Mouse (Mus musculus): ENCODE data around the gene Cysrt1.

The Cysrt1 gene

GRCm38 (mm10) chr2:25242101-25242506 is at the start of gene Cysrt1, which contains the start of gene Rnf208:
Gene Cysrt1, minus strand, starts transcription at chr2:25242452.
Gene Rnf208, plus strand, starts transcription at chr2:25242255.
- DNase-seq = no peak

GRCm38 (mm10) chr2:25291184-25292053 is 49.2 kb upstream of the Cysrt1 start:
- DNase-seq = no peak

- no peak for DNase-seq
Observed at GRCm38 (mm10) chr2:25290816-25291130, 48.5 kb upstream of the Cysrt1 start.

DNA sequence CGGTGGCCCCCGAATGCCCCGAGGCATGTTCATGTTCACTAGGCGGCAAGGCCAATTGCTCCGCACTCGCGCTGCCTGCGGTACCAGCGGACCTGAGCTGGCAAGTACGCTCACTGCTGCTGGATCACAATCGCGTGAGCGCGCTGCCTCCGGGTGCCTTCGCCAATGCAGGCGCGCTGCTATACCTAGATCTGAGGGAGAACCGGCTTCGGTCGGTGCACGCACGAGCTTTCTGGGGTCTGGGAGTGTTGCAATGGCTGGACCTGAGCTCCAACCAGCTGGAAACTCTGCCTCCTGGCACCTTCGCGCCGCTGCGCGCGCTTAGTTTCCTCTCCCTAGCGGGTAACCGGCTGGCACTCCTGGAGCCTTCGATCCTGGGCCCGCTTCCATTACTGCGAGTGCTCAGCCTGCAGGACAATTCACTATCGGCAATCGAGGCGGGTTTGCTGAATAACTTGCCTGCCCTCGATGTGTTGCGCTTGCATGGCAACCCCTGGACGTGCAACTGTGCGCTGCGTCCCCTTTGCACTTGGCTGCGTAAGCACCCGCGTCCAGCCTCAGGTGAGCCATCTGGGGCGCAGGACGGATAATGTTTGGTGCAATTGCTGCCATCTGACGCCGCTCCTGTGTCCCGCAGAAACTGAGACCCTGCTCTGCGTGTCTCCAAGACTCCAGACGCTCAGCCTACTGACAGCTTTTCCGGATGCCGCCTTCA is 48.0 kb upstream of the Cysrt1 start:
- no peak for DNase-seq

GRCm38 (mm10) chr2:25289651-25290050 is 47.4 kb upstream of the Cysrt1 start, which contains the start of gene Lrrc26:
Gene Lrrc26, plus strand, starts transcription at chr2:25289915.
- no peak for DNase-seq

- no peak for DNase-seq
Observed at GRCm38 (mm10) chr2:25288734-25289345, 46.6 kb upstream of the Cysrt1 start.

- no peak for DNase-seq
Observed at GRCm38 (mm10) chr2:25287927-25288649, 45.8 kb upstream of the Cysrt1 start, which contains the start of gene Tmem210. Gene Tmem210, plus strand, starts transcription at chr2:25288145.

DNA sequence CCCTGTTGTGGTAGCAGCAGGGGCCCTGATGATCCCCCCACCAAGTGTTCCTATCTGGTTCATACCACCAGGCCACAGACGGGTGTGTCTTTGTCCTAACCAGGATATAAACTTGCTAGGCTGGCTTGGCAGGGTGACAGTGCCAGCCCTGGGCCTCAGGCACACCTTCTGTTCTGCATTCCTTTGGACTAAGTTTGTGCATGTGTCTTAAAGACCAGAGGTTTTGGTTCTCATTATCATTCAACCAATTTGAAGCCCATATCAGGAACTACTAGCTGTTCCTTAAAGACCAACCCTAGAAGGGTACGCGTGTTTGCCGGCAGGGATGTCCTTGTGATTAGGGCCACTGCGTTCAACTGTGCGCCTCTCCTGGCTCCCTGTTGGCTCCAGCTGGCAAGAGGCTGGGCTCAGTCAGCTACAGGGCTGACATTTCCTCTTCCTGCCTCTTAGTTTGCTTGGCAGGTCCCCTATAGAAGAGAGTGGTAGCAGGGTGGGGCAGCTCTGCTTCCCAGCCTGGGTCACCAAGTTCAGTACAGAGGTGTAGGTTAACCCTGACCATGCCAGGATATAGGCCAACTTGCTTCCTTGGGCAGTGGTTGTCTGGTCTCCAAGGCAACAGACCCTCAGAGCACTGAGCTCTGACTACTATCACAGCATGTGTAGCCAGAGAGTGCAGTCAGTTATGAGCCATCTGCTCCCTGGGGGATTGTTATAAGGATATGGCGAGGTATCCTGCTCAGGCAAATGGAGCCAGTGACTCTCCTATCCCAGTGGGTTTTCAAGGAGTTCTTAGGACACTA is 44.8 kb upstream of the Cysrt1 start:
- DNase-seq = peak; percentile 56

- no peak for DNase-seq
Observed at GRCm38 (mm10) chr2:25286314-25286713, 44.1 kb upstream of the Cysrt1 start.

- no peak for DNase-seq
Observed at GRCm38 (mm10) chr2:25285551-25285950, 43.3 kb upstream of the Cysrt1 start.

- no peak for DNase-seq
Observed at GRCm38 (mm10) chr2:25278928-25279882, 37.0 kb upstream of the Cysrt1 start.

- no peak for DNase-seq
Observed at GRCm38 (mm10) chr2:25273010-25273409, 30.8 kb upstream of the Cysrt1 start.

GRCm38 (mm10) chr2:25272515-25272914 is 30.3 kb upstream of the Cysrt1 start:
- DNase-seq = no peak

- peak; percentile 97 for DNase-seq
Observed at GRCm38 (mm10) chr2:25271827-25272511, 29.7 kb upstream of the Cysrt1 start, which contains the start of the genes Ssna1 and Anapc2. Gene Ssna1, minus strand, starts transcription at chr2:25272438. Gene Anapc2, plus strand, starts transcription at chr2:25272478.

- no peak for DNase-seq
Observed at GRCm38 (mm10) chr2:25267746-25268309, 25.6 kb upstream of the Cysrt1 start.

- peak; percentile 88 for DNase-seq
Observed at GRCm38 (mm10) chr2:25267241-25267640, 25.0 kb upstream of the Cysrt1 start.

DNA sequence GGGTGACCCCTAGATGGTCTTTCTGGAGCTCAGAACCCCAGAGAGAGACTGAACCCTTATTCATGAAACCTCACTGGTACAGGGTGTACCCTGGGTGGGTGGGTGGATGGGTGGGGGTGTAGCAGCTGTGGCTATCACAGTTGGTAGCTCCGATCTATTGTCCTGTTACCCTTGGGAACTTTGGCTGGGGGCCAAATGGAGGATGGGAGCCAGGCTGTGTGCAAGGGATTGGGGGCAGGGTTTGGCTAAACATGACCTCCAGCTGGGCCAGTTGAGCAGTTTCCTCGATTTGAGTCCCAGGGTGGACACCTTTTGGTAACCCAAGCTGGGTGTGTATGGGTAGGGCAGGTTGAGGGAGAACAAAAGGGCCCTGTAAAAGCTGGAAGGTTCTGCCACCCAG is 24.5 kb upstream of the Cysrt1 start:
- peak; percentile 90 for DNase-seq

DNA sequence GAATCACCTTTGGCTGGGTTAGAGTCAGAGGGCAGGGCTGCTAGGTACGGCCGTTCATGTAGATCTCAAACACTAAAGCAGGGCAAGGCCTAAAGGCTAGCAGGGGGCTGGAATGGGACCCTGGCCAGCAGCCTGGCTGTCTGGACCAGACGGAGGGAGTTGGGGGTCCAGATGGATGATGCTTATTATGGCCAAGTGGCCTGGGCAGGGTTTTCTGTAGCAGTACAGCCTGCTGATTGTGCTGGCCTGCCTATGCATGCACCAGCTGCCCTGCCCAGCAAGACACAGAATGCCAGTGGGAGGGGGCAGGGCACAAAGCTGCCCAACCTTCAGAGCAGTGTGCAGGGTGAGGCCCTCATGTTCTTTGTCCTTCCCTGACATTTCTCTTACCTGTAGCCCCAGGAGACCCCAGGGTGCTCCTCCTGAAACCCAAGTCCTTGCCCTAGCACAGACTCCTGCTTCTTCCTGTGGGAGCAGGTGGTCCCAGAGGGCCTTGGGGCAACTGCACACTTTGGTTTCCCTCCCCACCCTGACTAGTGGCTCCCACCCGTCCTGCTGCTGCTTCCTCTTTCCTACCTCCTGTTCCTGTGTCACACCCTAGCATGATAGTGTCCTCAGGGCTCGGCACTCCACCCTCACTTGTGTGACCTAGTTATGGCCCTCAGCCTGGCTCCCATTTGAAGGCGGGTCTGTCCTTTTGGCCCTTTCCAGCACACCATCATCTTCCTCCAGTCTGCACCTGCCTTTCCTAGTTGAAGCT is 23.8 kb upstream of the Cysrt1 start:
- peak; percentile 81 for DNase-seq

DNA sequence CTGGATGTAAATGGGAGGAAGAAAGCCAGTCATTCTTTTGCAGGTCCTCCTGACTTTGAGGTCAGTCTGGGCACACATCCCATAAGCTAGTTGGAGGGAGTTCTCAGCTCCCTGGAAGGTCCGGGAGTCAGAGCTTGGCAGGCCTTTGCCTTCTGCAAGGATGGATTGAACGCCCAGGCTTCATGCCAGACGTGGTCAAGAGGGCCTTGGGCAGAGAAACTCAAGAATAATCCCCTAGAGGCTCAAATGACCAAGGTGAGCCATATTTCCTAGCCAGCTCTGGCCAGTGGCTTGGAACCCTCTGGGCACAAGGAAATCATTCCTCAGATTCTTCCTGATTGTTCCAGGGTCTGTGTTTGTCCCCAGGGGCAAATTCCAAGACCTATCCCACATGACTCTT is 22.6 kb upstream of the Cysrt1 start:
- DNase-seq = no peak
